In genomic region chr5:39988039-39988438, GRCm38 (mm10) we compare ENCODE assay signal across 16 mouse cellular contexts.
"Had no signal": no experiment of that assay in that cellular context is flagged by ENCODE, and none has a peak within 500 bp of the region (broad histone marks: within the 10 kb centered on the region; RNA-seq: fewer than 3 reads in every experiment).

No protein-coding gene starts in this region.

- H3K4me3 ChIP-seq: layer of hippocampus, adult 2 months; limb, embryonic 12.5 days; liver, embryonic 13.5 days; lung, embryonic 15.5 days; megakaryocyte, embryonic 14.5 days; myocyte; neural tube, embryonic 15.5 days had no signal

- H3K4me2 ChIP-seq: limb, embryonic 12.5 days; liver, embryonic 13.5 days; lung, embryonic 15.5 days; neural tube, embryonic 15.5 days had no signal

- H3K36me3 ChIP-seq: limb, embryonic 12.5 days; liver, embryonic 13.5 days; lung, embryonic 15.5 days; neural tube, embryonic 15.5 days had no signal

- H3K27ac ChIP-seq: kidney, postnatal 0 days; layer of hippocampus, adult 2 months; limb, embryonic 12.5 days; liver, embryonic 13.5 days; lung, embryonic 15.5 days; macrophage; neural tube, embryonic 15.5 days had no signal

- H3K4me1 ChIP-seq: limb, embryonic 12.5 days; liver, embryonic 13.5 days; lung, embryonic 15.5 days; megakaryocyte, embryonic 14.5 days; neural tube, embryonic 15.5 days had no signal

- ATAC-seq: liver, postnatal 0 days had no signal

- H3K9ac ChIP-seq: limb, embryonic 12.5 days; liver, embryonic 13.5 days; liver, postnatal 0 days; lung, embryonic 15.5 days; neural tube, embryonic 15.5 days had no signal

- H3K27me3 ChIP-seq: limb, embryonic 12.5 days; liver, embryonic 13.5 days; lung, embryonic 15.5 days; megakaryocyte, embryonic 14.5 days; neural tube, embryonic 15.5 days had no signal

- DNase-seq: kidney, adult 9 months; kidney, postnatal 4 days; liver; liver, embryonic 13.5 days; liver, postnatal 0 days; lung, postnatal 14 days; right cerebral cortex, postnatal 14 days; thymus, postnatal 4 days had no signal

- H3K9me3 ChIP-seq: limb, embryonic 12.5 days; liver, embryonic 13.5 days; lung, embryonic 15.5 days; megakaryocyte, embryonic 14.5 days; neural tube, embryonic 15.5 days had no signal
